Mouse (Mus musculus): ENCODE measurements around the gene Gm20388.

DNA sequence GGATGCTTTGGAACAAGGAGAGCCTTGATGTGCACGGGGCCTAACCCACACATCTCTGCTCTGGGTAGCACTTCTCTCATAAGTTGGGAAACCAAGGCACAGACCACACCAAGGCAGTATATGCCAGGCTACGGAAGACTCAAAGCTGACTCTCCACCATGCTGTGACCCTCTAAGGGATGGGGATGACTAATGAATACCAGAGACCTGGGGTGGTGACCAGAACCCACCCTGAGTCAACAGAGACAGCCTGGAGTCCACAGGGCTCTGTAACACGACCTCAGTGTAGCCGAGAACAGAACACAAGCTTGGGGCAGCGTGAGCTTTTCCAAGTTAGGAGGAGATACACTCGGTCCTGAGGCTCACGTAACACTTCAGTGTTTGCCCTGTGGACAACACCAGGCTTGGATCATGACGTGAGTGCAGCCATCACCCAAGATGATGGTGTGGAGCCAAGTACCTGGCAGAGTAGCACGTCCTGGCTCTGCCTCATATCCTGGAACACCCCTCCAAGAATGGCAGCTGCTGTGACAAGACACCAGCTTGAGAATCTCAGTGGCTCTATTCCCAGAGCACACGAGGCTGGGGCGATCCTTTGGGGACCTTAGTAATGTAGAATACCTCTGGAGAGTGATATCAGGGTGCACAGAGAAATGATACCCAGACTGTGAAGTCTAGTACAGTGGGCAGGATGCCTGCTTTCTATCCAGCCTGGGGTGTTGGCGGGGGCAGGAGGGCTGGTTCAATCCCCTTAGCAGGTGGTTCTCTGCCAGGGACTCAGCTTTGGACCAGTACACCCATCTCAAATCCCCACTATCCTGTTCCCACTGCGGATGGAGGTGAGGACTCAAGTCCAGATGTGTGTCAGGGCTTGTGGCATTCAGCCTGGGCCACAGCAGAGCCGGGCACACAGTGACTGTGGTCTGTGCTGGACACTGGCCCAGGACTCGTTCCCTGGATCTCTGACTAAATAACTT is 1979.5 kb downstream of the Gm20388 start:
- TF ChIP-seq CTCF (IDR thresholded peaks at IDR 0.05; ENCODE audit: low read depth, low read length) (no peak), GATA1 (IDR thresholded peaks at IDR 0.05; ENCODE audit: borderline replicate concordance, low read length) (no peak), TAL1 (conservative IDR thresholded peaks at IDR 0.05; ENCODE audit: low read depth, low read length) (no peak), POLR2AphosphoS5 (IDR thresholded peaks at IDR 0.05; ENCODE audit: insufficient replicate concordance, low read depth, low read length) (no peak)

Data from G1E (cell line).